Mouse (Mus musculus) liver, embryonic 14.5 days (tissue): ENCODE data around the gene Bcar3.

ENCODE experiments used
- CTCF ChIP-seq: IDR thresholded peaks from 2 replicates; pipeline ENCODE4 v1.5.1; 2016; ENCODE audit warnings: antibody characterized with exemption, low read depth, control low read depth
- EP300 ChIP-seq: IDR thresholded peaks from 2 replicates; pipeline ENCODE4 v1.6.1; 2016; ENCODE audit warnings: antibody characterized with exemption, low read depth

GRCm38 (mm10) chr3:122378634-122379033 is 84.7 kb downstream of the Bcar3 start:
- no peak for TF ChIP-seq CTCF
- TF ChIP-seq EP300, result no peak
